Mouse (Mus musculus) kidney, embryonic 16.5 days (tissue): ENCODE data around the gene Otud5. TPM values are rescaled to one million over a fixed set of nuclear protein-coding genes. Genes with fewer than 3 reads are reported as not detected.
"Not testable (repeated sequence)": the region's sequence is repeated elsewhere in the genome, so short reads cannot be mapped to it uniquely, and the experiment has no call there.

ENCODE experiments used
- ATAC-seq: fragments of 200-750 bp; cut with Nextera tagmentation; 2 replicates; pipeline ENCODE4 v1.8.0; 2017; ENCODE audit warnings: moderate TSS enrichment; ENCODE audit not compliant: low FRiP score, low TSS enrichment
- H3K27ac ChIP-seq: fragments of 300-500 bp; sonication (generic); 2 replicates; pipeline ENCODE4 v1.5.1; 2014; ENCODE audit warnings: low read length
- H3K27me3 ChIP-seq: fragments of 300-500 bp; sonication (generic); 2 replicates; pipeline ENCODE4 v1.6.1; 2014; ENCODE audit warnings: low read length, control low read depth, mixed read lengths; ENCODE audit not compliant: insufficient read depth
- H3K36me3 ChIP-seq: fragments of 300-500 bp; sonication (generic); 2 replicates; pipeline ENCODE4 v1.6.1; 2014; ENCODE audit warnings: low read length, control low read depth, mixed read lengths; ENCODE audit not compliant: insufficient read depth
- H3K4me1 ChIP-seq: fragments of 300-500 bp; sonication (generic); 2 replicates; pipeline ENCODE4 v1.6.1; 2014; ENCODE audit warnings: low read length, control low read depth, mixed read lengths; ENCODE audit not compliant: insufficient read depth
- H3K4me2 ChIP-seq: fragments of 300-500 bp; sonication (generic); replicated peaks from 2 replicates; pipeline ENCODE4 v1.6.1; 2014; ENCODE audit warnings: low read depth, low read length
- H3K4me3 ChIP-seq: fragments of 300-500 bp; sonication (generic); 2 replicates; pipeline ENCODE4 v1.5.1; 2014; ENCODE audit warnings: mild to moderate bottlenecking, low read length
- H3K9ac ChIP-seq: fragments of 300-500 bp; sonication (generic); replicated peaks from 2 replicates; pipeline ENCODE4 v1.6.1; 2014; ENCODE audit warnings: low read length
- H3K9me3 ChIP-seq: fragments of 300-500 bp; sonication (generic); 2 replicates; pipeline ENCODE4 v1.6.1; 2016; ENCODE audit warnings: low read length, control low read depth
- WGBS: fragments of 180-500 bp; shearing (Covaris S2); extraction: QIAGEN DNeasy Blood & Tissue Kit; methylation state at CpG from one replicate; pipeline ENCODE4 v1.1.7; 2014; 5-methylcytosine and 5-hydroxymethylcytosine counted together
- microRNA counts: library from miRNA; unstranded; fragments of <30 nt; microRNA quantifications from one replicate; lab custom pipeline; 2016
- microRNA-seq: library from miRNA; unstranded; fragments of <30 nt; microRNA quantifications from one replicate; pipeline ENCODE4, GENCODE M21; 2016
- polyA plus RNA-seq: library from polyadenylated mRNA; unstranded; fragments of >200 nt; fragmentation: Nextera tagmentation; extraction: Ambion mirVana; gene quantifications from 2 replicates; pipeline ENCODE4 v1.2.1, GENCODE M21; 2015

Otud5 gene
- polyA plus RNA-seq, 1 experiment from 2014 or later: 37.5 TPM

DNA sequence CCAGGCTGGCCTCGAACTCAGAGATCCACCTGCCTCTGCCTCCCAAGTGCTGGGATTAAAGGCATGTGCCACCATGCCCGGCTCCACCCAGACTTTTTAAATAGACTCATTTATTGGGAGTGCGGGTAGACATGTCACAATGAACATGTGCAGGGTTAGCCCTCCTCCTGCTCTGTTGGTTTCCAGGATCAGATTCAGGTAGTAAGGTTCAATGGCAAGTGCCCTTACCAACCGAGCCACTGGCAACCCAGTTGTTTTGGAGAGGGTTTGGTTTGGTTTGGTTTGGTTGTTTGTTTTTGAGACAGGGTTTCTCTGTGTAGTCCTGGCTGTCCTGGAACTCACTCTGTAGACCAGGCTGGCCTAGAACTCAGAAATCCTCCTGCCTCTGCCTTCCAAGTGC is 68.1 kb downstream of the Otud5 start, which contains the start of gene Gm10490:
TSS of gene Gm10490 (plus strand) at position 301 of the 400 bp plus-strand sequence.
- H3K36me3 ChIP-seq, H3K4me2 ChIP-seq, H3K27ac ChIP-seq, H3K4me3 ChIP-seq, H3K27me3 ChIP-seq, H3K9me3 ChIP-seq, ATAC-seq, H3K4me1 ChIP-seq, H3K9ac ChIP-seq: not testable (repeated sequence)
- WGBS: 91% methylated on average over 4 of the region's 4 CpGs

DNA sequence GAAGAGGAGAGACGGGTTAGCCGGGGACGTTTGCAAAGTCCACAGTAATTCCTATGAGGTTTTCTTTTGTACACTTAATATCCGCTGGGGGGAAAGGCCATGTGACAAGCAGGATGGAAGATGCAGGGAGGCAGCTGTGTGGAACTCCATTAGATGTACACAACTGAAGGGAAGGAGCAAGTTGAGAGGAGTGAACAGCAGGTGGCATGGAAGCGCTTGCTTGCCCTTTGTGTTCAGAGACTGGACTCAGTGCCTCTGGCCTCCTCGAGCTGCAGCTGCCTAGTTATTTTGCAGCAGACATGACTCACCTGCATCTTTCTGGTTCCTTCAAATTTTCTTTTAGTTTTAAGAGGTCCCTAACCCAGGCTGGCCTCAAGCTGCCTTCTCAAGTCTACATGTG is 69.3 kb downstream of the Otud5 start:
- ATAC-seq: no peak
- H3K4me1 ChIP-seq: no peaks in the 10 kb centered on the region
- 64% methylated on average over 6 of the region's 6 CpGs for WGBS

DNA sequence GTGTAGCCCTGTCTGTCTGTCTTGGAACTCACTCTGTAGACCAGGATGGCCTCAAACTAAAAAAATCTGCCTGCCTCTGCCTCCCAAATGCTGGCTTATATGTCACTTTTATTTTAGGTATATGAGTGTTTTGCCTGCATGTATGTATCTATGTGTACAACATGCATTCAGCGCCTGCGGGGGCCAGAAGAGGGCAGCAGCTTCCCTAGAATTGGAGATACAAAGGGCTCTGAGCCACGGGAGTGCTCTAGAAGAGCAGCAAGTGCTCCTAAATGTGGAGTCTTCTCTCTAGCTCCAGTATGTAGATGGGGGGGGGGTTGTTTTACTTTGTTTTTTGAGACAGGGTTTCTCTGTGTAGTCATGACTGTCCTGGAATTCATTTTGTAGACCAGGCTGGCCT is 74.5 kb downstream of the Otud5 start:
- WGBS: 22% methylated on average over 3 of the region's 3 CpGs
- not testable (repeated sequence) for ATAC-seq, H3K4me3 ChIP-seq, H3K9ac ChIP-seq, H3K9me3 ChIP-seq, H3K4me2 ChIP-seq, H3K27ac ChIP-seq, H3K36me3 ChIP-seq, H3K4me1 ChIP-seq
- peaks cover 18% of the 10 kb centered on the region for H3K27me3 ChIP-seq

More for the DNA sequence above, 69.3 kb downstream of the Otud5 start:
- no peaks in the 10 kb centered on the region for H3K27me3 ChIP-seq
- H3K36me3 ChIP-seq: 0 out of 2 replicates have a peak, but pooled peaks cover 4% of the 10 kb centered on the region
- H3K9me3 ChIP-seq: no peaks in the 10 kb centered on the region
- no peak overlapping the region for H3K9ac ChIP-seq
- no peak overlapping the region for H3K4me2 ChIP-seq
- H3K4me3 ChIP-seq: no peak overlapping the region
- no peak overlapping the region for H3K27ac ChIP-seq

DNA sequence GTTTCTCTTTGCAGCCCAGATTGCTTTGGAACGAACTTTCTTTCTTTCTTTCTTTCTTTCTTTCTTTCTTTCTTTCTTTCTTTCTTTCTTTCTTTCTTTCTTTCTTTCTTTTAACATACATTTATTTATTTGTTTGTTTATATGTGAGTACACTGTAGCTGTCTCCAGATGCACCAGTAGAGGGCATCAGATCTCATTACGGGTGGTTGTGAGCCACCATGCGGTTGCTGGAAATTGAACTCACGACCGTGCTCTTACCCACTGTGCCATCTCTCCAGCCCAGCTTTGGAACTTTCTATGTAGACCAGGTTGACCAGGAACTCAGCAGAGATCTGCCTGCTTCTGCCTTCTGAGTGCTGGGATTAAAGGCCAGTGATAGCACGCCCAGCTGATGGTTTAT is 76.8 kb downstream of the Otud5 start:
- WGBS: 66% methylated on average over 6 of the region's 6 CpGs
- not testable (repeated sequence) for H3K9me3 ChIP-seq, H3K4me1 ChIP-seq, H3K4me3 ChIP-seq, H3K9ac ChIP-seq, H3K4me2 ChIP-seq, H3K36me3 ChIP-seq, H3K27ac ChIP-seq, ATAC-seq
- H3K27me3 ChIP-seq: peaks cover 41% of the 10 kb centered on the region

DNA sequence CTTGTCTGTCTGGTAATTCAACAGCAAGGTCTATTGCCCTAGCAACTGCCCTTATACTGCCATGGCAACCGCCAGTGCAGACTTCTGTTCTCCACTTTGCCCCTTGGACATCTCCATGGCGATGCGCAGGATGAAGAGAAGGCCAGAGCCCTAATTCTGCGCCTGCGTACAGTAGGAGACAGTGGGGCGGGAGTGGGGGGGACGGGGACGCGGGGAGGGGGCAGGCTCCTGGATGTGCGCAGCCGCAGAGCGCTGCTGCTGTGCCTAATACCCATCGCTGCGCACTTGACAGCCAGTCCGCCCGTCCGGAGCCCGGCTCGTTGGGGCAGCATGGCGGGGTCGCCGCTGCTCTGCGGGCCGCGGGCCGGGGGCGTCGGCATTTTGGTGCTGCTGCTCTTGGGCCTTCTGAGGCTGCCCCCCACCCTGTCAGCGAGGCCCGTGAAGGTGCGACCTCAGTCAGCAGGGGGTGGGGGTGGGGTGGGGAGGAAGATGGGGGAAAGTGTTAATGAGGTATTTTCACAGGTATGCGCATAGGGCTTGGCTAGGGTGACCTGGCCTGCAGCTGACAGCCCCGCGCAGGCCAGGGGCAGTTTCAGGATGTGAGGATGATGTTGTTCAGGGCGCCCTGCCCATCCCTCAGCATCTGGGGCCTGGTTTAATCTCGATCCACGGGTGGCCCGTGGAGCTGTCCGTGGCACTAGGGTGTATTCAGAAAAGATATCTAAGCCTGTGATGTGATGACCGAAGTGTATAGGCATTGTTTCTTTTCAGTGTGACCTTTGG is 78.6 kb downstream of the Otud5 start, which contains the start of gene Pcsk1n:
TSS of gene Pcsk1n (plus strand) at position 222 of the 783 bp plus-strand sequence.
- no peaks in the 10 kb centered on the region for H3K36me3 ChIP-seq
- no peaks in the 10 kb centered on the region for H3K4me1 ChIP-seq
- no peak within 1 kb of the TSS for H3K27ac ChIP-seq
- H3K9ac ChIP-seq: no peak within 1 kb of the TSS
- peak within 1 kb of the TSS; percentile 21 for H3K4me3 ChIP-seq
- peak within 1 kb of the TSS; percentile 40 for H3K4me2 ChIP-seq
- no peaks in the 10 kb centered on the region for H3K9me3 ChIP-seq
- peak; percentile 66; the same call in 1 of the 2 replicates for ATAC-seq
- peaks cover 56% of the 10 kb centered on the region for H3K27me3 ChIP-seq
- WGBS: 23% methylated on average over 36 of the region's 40 CpGs

DNA sequence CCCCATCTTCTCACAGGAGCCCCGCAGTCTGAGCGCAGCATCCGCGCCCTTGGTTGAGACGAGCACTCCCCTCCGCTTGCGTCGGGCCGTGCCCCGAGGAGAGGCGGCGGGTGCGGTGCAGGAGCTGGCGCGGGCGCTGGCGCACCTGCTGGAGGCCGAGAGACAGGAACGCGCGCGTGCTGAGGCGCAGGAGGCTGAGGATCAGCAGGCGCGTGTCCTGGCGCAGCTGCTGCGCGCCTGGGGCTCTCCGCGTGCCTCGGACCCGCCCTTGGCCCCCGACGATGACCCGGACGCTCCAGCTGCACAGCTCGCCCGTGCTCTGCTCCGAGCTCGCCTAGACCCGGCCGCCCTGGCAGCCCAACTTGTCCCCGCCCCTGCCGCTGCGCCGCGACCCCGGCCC is 80.9 kb downstream of the Otud5 start:
- ATAC-seq: 0 out of 2 replicates have a peak, but pooled peaks have one; percentile 42
- Histone ChIP-seq H3K4me3 (peak overlapping the region; percentile 27), H3K27ac (no peak overlapping the region), H3K4me2 (peak overlapping the region; percentile 42), H3K27me3 (peaks cover 69% of the 10 kb centered on the region), H3K9me3 (no peaks in the 10 kb centered on the region), H3K9ac (no peak overlapping the region), H3K36me3 (no peaks in the 10 kb centered on the region), H3K4me1 (no peaks in the 10 kb centered on the region)
- 11% methylated on average over 47 of the region's 48 CpGs for WGBS

MicroRNAs within 50 kb of the gene (microRNA counts, 519-probe panel; counts per million panel counts)
- microRNA mmu-miR-1198 (lab: Ali Mortazavi, UCI): 2,551 counts per million, percentile 62 among the panel's probes with 10 or more counts

Small RNA genes within 50 kb of the gene (microRNA-seq; reads per million reads assigned to microRNA genes)
- 30.4 reads per million, percentile 42 among the genes with 10 or more reads in this experiment for gene Mir1198

Other genes starting within 250 kb of the Otud5 start
- gene Ccdc22, start 235.8 kb upstream of the Otud5 start, polyA plus RNA-seq: 35.3 and 36.6 TPM in 2 replicates
- gene Cacna1f, start 234.3 kb upstream of the Otud5 start, polyA plus RNA-seq: 0.04 and 0.09 TPM in 2 replicates
- 3.1 and 3.6 TPM in 2 replicates for gene Syp, start 202.9 kb upstream of the Otud5 start, polyA plus RNA-seq
- gene Prickle3, start 184.1 kb upstream of the Otud5 start, polyA plus RNA-seq: 14.1 and 14.7 TPM in 2 replicates
- 170 and 179 TPM in 2 replicates for gene Plp2, start 170.0 kb upstream of the Otud5 start, polyA plus RNA-seq
- gene Magix, start 160.1 kb upstream of the Otud5 start, polyA plus RNA-seq: 0.91 and 1.4 TPM in 2 replicates
- gene Gpkow, start 144.2 kb upstream of the Otud5 start, polyA plus RNA-seq: 47.6 and 50.4 TPM in 2 replicates
- 45.7 and 48.8 TPM in 2 replicates for gene Wdr45, start 127.0 kb upstream of the Otud5 start, polyA plus RNA-seq
- gene Gm45208, start 119.1 kb upstream of the Otud5 start, polyA plus RNA-seq: 0.59 TPM in 1 of 2 replicates, not detected in the other
- 69.3 and 74.7 TPM in 2 replicates for gene Praf2, start 112.9 kb upstream of the Otud5 start, polyA plus RNA-seq
- 17.4 and 19.6 TPM in 2 replicates for gene Ccdc120, start 90.5 kb upstream of the Otud5 start, polyA plus RNA-seq
- gene Tfe3, start 78.8 kb upstream of the Otud5 start, polyA plus RNA-seq: 30.9 and 31.4 TPM in 2 replicates
- 47.5 and 57.0 TPM in 2 replicates for gene Gripap1, start 51.6 kb upstream of the Otud5 start, polyA plus RNA-seq
- gene Kcnd1, start 19.1 kb upstream of the Otud5 start, polyA plus RNA-seq: 1.7 and 1.9 TPM in 2 replicates
- gene Pim2, start 36.9 kb downstream of the Otud5 start, polyA plus RNA-seq: 11.7 and 13.4 TPM in 2 replicates
- 37.8 and 41.1 TPM in 2 replicates for gene Slc35a2, start 42.7 kb downstream of the Otud5 start, polyA plus RNA-seq
- 113 and 124 TPM in 2 replicates for gene Pqbp1, start 57.9 kb downstream of the Otud5 start, polyA plus RNA-seq
- gene Timm17b, start 58.0 kb downstream of the Otud5 start, polyA plus RNA-seq: 182 and 184 TPM in 2 replicates
- gene Gm10491, start 66.5 kb downstream of the Otud5 start, polyA plus RNA-seq: not detected in 2 replicates
- not detected in 2 replicates for gene Gm10490, start 68.2 kb downstream of the Otud5 start, polyA plus RNA-seq
- 1.4 and 2.3 TPM in 2 replicates for gene Pcsk1n, start 78.5 kb downstream of the Otud5 start, polyA plus RNA-seq
- gene Eras, start 87.2 kb downstream of the Otud5 start, polyA plus RNA-seq: not detected in 2 replicates
- gene Hdac6, start 106.5 kb downstream of the Otud5 start, polyA plus RNA-seq: 65.3 and 69.8 TPM in 2 replicates
- 0.58 and 0.69 TPM in 2 replicates for gene Gata1, start 136.7 kb downstream of the Otud5 start, polyA plus RNA-seq
- 0.34 and 0.64 TPM in 2 replicates for gene Glod5, start 177.1 kb downstream of the Otud5 start, polyA plus RNA-seq
- 66.5 and 70.7 TPM in 2 replicates for gene Suv39h1, start 233.4 kb downstream of the Otud5 start, polyA plus RNA-seq
- 0.11 and 0.18 TPM in 2 replicates for gene Was, start 249.1 kb downstream of the Otud5 start, polyA plus RNA-seq